Mouse (Mus musculus) left cerebral cortex, adult 18-20 months (tissue): ENCODE results near the gene Paxbp1. TPM values are rescaled to one million over a fixed set of nuclear protein-coding genes. Genes with fewer than 3 reads are reported as not detected.
A peak's percentile ranks its signal among the peaks of the same experiment; 100 is the strongest.

Source experiments
- DNase-seq, 2 experiments: peaks; one replicate each; pipeline ENCODE4 v3.0.0; 2021 to 2022; ENCODE audit warnings: low spot score in 2 of 2, mixed read lengths in 1 of 2
- total RNA-seq, 2 experiments: library from RNA; stranded (reverse); gene quantifications; 2 replicates each; pipeline ENCODE4 v1.2.3; 2021

Gene Paxbp1
- total RNA-seq, 2 experiments from 2014 or later, result 56.1 to 59.4 TPM

- no peak for DNase-seq
Measured at GRCm38 (mm10) chr16:91001098-91001497, 43.2 kb downstream of the Paxbp1 start.

- no peak for DNase-seq
Measured at GRCm38 (mm10) chr16:90999827-91000226, 44.5 kb downstream of the Paxbp1 start.

- peak in 1 of 2 experiments; percentile 40 for DNase-seq
Measured at GRCm38 (mm10) chr16:90997822-90998221, 46.5 kb downstream of the Paxbp1 start.

GRCm38 (mm10) chr16:90996327-90997243, 47.8 kb downstream of the Paxbp1 start:
- no peak for DNase-seq

- DNase-seq, result no peak
Measured at GRCm38 (mm10) chr16:90995498-90995897, 48.8 kb downstream of the Paxbp1 start.

- DNase-seq, result no peak
Measured at GRCm38 (mm10) chr16:90995023-90995422, 49.3 kb downstream of the Paxbp1 start.

GRCm38 (mm10) chr16:90989162-90989561, 55.2 kb downstream of the Paxbp1 start:
- DNase-seq, result no peak

- DNase-seq, result no peak
Measured at GRCm38 (mm10) chr16:90988665-90989064, 55.7 kb downstream of the Paxbp1 start.

- DNase-seq, result no peak
Measured at GRCm38 (mm10) chr16:90988039-90988438, 56.3 kb downstream of the Paxbp1 start.

GRCm38 (mm10) chr16:90971004-90971403, 73.3 kb downstream of the Paxbp1 start:
- DNase-seq, result peak in 1 of 2 experiments; percentile 34

- DNase-seq, result no peak
Measured at GRCm38 (mm10) chr16:90966241-90966640, 78.1 kb downstream of the Paxbp1 start.

- DNase-seq, result no peak
Measured at GRCm38 (mm10) chr16:90964302-90964701, 80.0 kb downstream of the Paxbp1 start.

Other genes starting within 250 kb of the Paxbp1 start
- gene Urb1, start 234.1 kb downstream of the Paxbp1 start, total RNA-seq, result 10 to 100 TPM; 14.3 to 16.4 TPM
- gene Eva1c, start 217.8 kb downstream of the Paxbp1 start, total RNA-seq, result 1 to 10 TPM; 3.0 to 3.3 TPM
- 10 to 100 TPM; 39.8 to 48.0 TPM for gene Cfap298, start 109.4 kb downstream of the Paxbp1 start, total RNA-seq
- 100 to 1,000 TPM; 330 to 343 TPM for gene Synj1, start 33.2 kb downstream of the Paxbp1 start, total RNA-seq
- 1 to 10 TPM in 1 of 2 experiments, under 1 TPM in 1; 0.75 to 1.1 TPM for gene 4932438H23Rik, start 50.6 kb upstream of the Paxbp1 start, total RNA-seq
- 10 to 100 TPM; 19.5 to 22.6 TPM for gene Olig2, start 180.9 kb upstream of the Paxbp1 start, total RNA-seq
- 10 to 100 TPM; 67.3 to 77.0 TPM for gene Olig1, start 225.2 kb upstream of the Paxbp1 start, total RNA-seq